Mouse (Mus musculus) B cell, adult 67 days (primary cell): Measurements from ENCODE around the gene Tex101. TPM values are rescaled to one million over a fixed set of nuclear protein-coding genes. Genes with fewer than 3 reads are reported as not detected.

Experiments used
- total RNA-seq, 2 experiments: library from RNA; stranded (reverse); gene quantifications; 4 replicates each; pipeline ENCODE4 v1.2.4; 2023

Gene Tex101
- not detected for total RNA-seq

GRCm38 (mm10) chr7:24676575-24676974, at the start of gene Tex101:
Gene Tex101 (minus strand): TSS chr7:24676675.

GRCm38 (mm10) chr7:24708832-24709292, 32.4 kb upstream of the Tex101 start, which contains the start of gene BC049730:
Gene BC049730 (plus strand): TSS chr7:24709242.

GRCm38 (mm10) chr7:24636264-24636663, 40.2 kb downstream of the Tex101 start, which contains the start of gene Lypd3:
Gene Lypd3 (plus strand): TSS chr7:24636550.

Other genes starting within 250 kb of the Tex101 start
- 1 to 10 TPM; 5.0 to 7.7 TPM for gene Irgc1, start 224.4 kb downstream of the Tex101 start, total RNA-seq
- 100 to 1,000 TPM; 432 to 444 TPM for gene Plaur, start 214.2 kb downstream of the Tex101 start, total RNA-seq
- gene Cadm4, start 194.7 kb downstream of the Tex101 start, total RNA-seq, result 1 to 10 TPM; 1.1 to 1.3 TPM
- gene Zfp428, start 169.7 kb downstream of the Tex101 start, total RNA-seq, result 1 to 10 TPM in 1 of 2 experiments, under 1 TPM in 1; 0.93 to 1.3 TPM
- gene AC161166.1, start 164.2 kb downstream of the Tex101 start, total RNA-seq, result not detected
- gene Irgq, start 146.0 kb downstream of the Tex101 start, total RNA-seq, result 10 to 100 TPM; 24.8 to 25.6 TPM
- under 1 TPM in 1 of 2 experiments, not detected in 1; 0.67 TPM for gene Pinlyp, start 130.6 kb downstream of the Tex101 start, total RNA-seq
- gene Xrcc1, start 130.4 kb downstream of the Tex101 start, total RNA-seq, result 100 to 1,000 TPM in 1 of 2 experiments, 10 to 100 TPM in 1; 93.4 to 102 TPM
- gene Ethe1, start 89.1 kb downstream of the Tex101 start, total RNA-seq, result 10 to 100 TPM; 12.1 to 13.1 TPM
- gene Zfp575, start 89.0 kb downstream of the Tex101 start, total RNA-seq, result not detected
- 10 to 100 TPM; 28.9 to 29.4 TPM for gene Phldb3, start 65.9 kb downstream of the Tex101 start, total RNA-seq
- gene Lypd3, start 40.1 kb downstream of the Tex101 start, total RNA-seq, result under 1 TPM; 0.33 to 0.64 TPM
- gene BC049730, start 32.6 kb upstream of the Tex101 start, total RNA-seq, result not detected
- not detected for gene Gm4763, start 50.2 kb upstream of the Tex101 start, total RNA-seq
- gene Cd177, start 83.6 kb upstream of the Tex101 start, total RNA-seq, result under 1 TPM in 1 of 2 experiments, not detected in 1; 0.38 TPM
- gene Ceacam10, start 100.5 kb upstream of the Tex101 start, total RNA-seq, result not detected
- not detected for gene Gm9844, start 185.5 kb upstream of the Tex101 start, total RNA-seq
- not detected for gene Lypd4, start 193.3 kb upstream of the Tex101 start, total RNA-seq
- not detected for gene Dmrtc2, start 193.4 kb upstream of the Tex101 start, total RNA-seq
- gene Rps19, start 207.7 kb upstream of the Tex101 start, total RNA-seq, result 1,000 to 10,000 TPM; 2,670 to 2,732 TPM
- 1,000 to 10,000 TPM; 1,811 to 1,852 TPM for gene Cd79a, start 220.7 kb upstream of the Tex101 start, total RNA-seq
- gene Arhgef1, start 226.2 kb upstream of the Tex101 start, total RNA-seq, result 1,000 to 10,000 TPM; 1,277 to 1,485 TPM